Mouse (Mus musculus) thymus, postnatal 0 days (tissue): ENCODE data around the gene Pih1d1. TPM values are rescaled to one million over a fixed set of nuclear protein-coding genes. Genes with fewer than 3 reads are reported as not detected.
"Not testable (repeated sequence)": the region's sequence is repeated elsewhere in the genome, so short reads cannot be mapped to it uniquely, and the experiment has no call there.

Experiments used
- DNase-seq: peaks from one replicate; pipeline ENCODE4 v3.0.0-alpha.2; 2015; ENCODE audit warnings: low spot score
- polyA plus RNA-seq: library from polyadenylated mRNA; unstranded; fragments of >200 nt; fragmentation: Nextera tagmentation; extraction: Ambion mirVana; gene quantifications from 2 replicates; pipeline ENCODE4 v1.2.1, GENCODE M21; 2015

The Pih1d1 gene
- polyA plus RNA-seq, 1 experiment from 2014 or later: 88.2 TPM

DNA sequence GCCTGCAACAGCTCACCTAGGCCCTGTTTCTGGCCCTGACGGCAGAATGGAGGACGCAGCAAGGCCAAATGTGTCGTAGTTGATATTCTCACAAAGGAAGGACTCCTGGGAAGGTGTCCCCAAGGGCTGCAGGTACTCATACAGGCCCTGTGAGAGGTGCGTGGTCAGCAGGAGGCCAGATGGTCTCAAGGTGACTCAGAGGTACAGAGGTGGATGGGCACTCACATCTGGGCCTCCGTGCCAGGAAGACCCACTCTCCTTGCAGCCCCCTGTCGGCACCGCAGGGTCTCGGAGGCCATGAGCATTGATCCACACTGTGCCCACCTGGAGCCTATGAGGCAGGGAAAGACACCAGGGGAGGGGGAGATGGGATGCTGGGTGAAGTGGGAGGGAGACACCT is 8.6 kb upstream of the Pih1d1 start:
- no peak for DNase-seq

- no peak for DNase-seq
These were observed 6.8 kb upstream of the Pih1d1 start for GRCm38 (mm10) chr7:45147267-45147666.

- DNase-seq: no peak
These were observed 6.2 kb upstream of the Pih1d1 start for GRCm38 (mm10) chr7:45147899-45148298.

GRCm38 (mm10) chr7:45148534-45149098 is 5.5 kb upstream of the Pih1d1 start:
- DNase-seq: no peak

- no peak for DNase-seq
These were observed 4.6 kb upstream of the Pih1d1 start for GRCm38 (mm10) chr7:45149545-45149944.

DNA sequence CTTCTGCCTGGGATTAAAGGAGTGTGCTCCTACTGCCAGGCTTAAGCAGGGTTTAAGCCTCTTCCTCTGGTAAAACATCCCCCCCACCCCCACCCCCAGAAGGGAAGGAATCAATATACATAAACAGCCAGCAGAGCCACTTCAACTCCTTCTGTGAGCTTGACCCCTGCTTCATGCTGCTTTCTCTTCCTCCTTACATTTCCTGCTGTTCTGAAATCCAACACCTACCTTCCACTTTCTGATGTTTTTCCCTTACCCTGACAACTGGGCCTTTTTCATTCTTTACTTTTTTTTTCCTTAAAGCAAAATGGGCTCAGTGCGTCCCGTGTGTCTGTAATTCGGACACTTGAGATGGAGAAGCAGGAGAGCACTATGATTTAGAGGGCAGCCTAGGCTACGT is 3.8 kb upstream of the Pih1d1 start:
- no peak for DNase-seq

- no peak for DNase-seq
These were observed 2.8 kb upstream of the Pih1d1 start for GRCm38 (mm10) chr7:45151303-45151702.

DNA sequence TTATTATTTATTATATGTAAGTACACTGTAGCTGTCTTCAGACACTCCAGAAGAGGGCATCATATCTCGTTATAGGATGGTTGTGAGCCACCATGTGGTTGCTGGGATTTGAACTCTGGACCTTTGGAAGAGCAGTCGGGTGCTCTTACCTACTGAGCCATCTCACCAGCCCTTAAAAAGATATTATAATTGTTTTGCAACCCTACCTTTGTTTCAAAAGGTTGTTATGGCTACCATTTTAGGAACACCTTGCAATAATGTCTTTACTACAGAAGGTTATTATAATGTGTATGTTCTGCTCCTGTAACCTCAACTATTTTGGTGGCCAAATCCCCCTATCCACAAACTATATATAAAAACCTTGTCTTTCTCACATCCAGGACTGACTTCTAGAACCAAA is 1.1 kb upstream of the Pih1d1 start:
- DNase-seq: not testable (repeated sequence)

GRCm38 (mm10) chr7:45153586-45153985 is 517 bp upstream of the Pih1d1 start:
- no peak for DNase-seq

- DNase-seq: peak; percentile 55
These were observed 951 bp downstream of the Pih1d1 start for GRCm38 (mm10) chr7:45154993-45155514.

DNA sequence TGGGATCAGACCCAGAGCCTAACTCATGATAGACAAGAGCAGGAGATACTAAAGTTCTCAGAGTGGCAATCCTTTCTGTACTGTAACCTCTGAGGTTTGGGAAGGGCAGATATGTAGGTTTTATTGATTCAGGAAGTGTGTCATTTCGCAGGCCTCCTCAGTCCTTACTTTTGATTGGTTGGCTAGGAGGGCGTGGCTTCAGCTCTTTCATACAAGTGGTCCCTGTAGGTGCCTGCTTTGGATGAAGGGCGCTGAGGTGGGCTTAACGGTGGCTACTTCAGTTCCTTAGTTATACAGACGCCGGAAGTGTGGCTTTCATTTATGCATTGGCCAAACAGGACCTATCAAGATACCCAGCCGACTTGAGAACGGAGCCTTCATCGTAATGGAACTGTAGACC is 1.5 kb downstream of the Pih1d1 start:
- DNase-seq: no peak

- no peak for DNase-seq
These were observed 2.1 kb downstream of the Pih1d1 start for GRCm38 (mm10) chr7:45156206-45156605.

DNA sequence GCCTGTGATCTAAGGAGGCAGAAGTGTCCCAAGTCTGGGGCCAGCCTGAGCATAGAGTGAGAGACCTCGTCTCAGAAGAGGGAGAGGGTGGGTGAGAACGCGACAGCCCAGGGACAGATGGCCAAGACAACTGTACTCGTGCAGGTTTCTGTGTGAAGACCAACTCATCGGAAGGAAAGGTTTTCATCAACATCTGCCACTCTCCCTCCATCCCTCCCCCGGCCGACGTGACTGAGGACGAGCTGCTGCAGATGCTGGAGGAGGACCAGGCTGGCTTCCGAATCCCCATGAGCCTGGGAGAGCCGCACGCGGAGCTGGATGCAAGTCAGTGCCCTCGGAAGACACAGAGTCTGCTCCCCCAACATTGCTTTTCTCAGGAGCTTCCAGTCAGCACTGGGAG is 3.4 kb downstream of the Pih1d1 start:
- no peak for DNase-seq

- DNase-seq: no peak
These were observed 4.9 kb downstream of the Pih1d1 start for GRCm38 (mm10) chr7:45158991-45159390.

- no peak for DNase-seq
These were observed 6.3 kb downstream of the Pih1d1 start for GRCm38 (mm10) chr7:45160316-45160800.

GRCm38 (mm10) chr7:45160866-45161265 is 6.8 kb downstream of the Pih1d1 start:
- DNase-seq: no peak

DNA sequence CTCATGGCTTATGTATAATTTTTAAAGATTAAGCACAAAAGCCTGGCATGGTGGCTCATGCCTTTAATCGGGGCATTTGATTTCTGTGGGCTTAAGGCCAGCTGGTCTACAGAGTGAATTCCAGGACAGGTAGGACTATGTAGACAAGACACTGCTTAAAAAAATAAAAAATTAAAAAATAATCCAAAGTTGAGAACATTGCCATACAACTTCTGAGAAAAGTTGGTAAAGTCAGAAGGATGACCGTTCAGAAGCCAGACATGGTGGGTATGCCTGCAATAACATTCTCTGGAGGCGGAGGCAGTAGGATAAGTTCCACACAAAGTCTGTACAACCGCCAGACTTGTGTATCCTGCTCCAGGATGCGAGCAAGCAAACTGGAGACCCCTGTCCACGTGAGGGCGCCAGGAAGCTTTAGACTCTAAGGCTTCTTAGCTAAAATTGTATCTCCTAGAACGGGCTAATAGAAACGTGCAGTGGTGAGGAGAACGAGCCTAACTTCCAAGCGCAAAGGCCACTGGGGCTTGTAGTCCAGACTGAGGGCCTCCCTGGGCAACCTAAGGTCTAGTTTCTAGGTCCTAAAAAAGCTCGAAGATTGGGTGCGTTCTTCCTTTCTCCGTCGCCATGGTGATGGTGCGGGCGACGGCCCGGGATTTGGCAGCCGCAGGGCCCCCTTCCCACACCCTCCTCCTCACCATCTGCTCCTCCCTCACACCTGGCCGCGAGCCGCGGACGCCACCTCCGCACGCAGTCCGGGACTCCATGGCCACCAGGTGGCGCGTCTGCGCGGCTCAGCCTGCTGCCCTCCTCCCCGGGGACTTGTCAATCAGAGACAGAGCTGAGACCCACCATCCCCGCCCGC is 7.7 kb downstream of the Pih1d1 start:
- peak; percentile 87 for DNase-seq

DNA sequence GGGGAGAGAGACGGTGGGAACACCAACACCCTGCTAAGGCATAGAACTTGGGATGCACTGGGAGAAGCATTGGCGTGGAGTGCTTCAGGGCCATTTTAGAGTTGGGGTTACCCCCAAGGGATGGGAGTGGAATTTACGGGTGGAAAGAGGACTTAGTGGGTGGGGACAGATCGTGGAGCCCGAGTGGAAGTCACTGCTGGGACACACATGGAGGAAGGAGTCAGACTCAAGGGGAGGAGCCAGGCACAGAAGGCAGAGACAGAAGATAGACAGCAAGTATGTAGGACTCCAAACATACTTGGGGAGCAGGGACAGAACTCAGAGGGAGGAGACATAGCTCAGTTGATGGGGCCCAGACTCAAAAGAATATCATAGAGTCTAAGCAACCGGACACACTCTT is 8.4 kb downstream of the Pih1d1 start:
- no peak for DNase-seq

- DNase-seq: no peak
These were observed 9.0 kb downstream of the Pih1d1 start for GRCm38 (mm10) chr7:45162996-45163615.

GRCm38 (mm10) chr7:45163735-45164490 is 9.8 kb downstream of the Pih1d1 start, which contains the start of gene Slc17a7:
Gene Slc17a7 (plus strand): TSS chr7:45163949.
- DNase-seq: peak; percentile 26

- DNase-seq: no peak
These were observed 10.7 kb downstream of the Pih1d1 start for GRCm38 (mm10) chr7:45164833-45165232.
